Mouse (Mus musculus): Measurements from ENCODE around the gene Snta1.

The Snta1 gene

DNA sequence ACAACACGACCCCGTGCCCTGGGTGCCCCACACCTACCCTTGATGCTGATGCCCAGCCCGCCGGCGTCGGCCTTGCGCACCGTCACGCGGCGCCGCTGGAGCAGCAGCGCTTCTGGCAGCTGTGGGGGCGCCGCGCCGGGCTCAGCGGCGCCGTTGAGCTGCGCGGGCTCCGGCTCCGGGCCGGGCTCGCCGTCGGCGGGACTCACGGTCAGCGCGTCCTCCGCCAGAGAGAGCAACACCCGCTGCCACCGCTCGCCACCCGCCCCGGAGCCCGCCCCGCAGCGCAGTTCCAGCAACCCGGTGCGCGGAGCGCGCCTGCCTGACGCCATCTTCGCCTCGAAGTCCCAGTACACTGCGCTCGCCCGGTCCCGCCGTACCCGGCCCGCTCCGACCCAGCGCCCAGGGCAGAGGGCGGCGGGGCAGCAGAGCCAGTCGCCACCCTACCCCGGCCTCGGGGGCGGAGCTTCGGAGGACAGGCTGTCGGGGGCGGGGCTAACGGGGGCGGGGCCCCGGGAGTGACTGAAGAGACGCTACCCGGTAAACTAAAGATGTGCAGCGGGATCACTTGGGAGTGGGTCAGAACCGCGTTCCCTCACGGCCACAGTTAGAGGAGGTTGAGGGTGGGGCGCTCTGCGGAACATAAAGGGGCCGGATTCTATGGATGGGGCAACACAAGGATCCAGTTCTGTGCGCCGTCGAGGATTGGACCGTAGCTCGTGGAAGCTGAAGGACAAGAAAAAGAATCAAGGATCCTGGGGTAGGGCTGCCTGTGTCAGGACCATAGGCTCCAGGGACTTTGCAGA lies at the start of gene Snta1:
Snta1 (minus strand) TSS at position 457 of the 803 bp plus-strand sequence.
- peak; percentile 66 to 81 for DNase-seq (ENCODE audit: low spot score in 2 of 2)

DNA sequence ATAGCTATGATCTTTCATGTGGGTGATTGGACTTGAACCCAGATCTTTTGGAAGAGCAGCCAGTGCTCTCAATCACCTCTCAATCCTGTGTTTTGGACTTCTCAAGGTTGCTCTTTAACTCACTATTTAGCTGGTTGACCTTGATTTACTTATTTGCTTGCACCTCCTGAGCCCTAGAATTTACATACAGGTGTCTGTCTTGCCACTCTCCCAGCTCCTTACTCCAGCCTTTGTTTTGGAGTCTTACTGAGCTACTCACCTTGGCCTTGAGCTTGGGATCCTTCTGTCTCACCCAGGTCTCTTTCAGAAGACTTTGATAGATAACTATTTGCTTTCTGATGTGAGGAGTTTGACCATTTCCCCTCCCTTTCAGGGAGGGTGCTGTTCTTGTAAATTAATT lies 48.7 kb upstream of the Snta1 start:
- DNase-seq (ENCODE audit: low spot score in 2 of 2) = no peak

- DNase-seq (ENCODE audit: low spot score in 2 of 2) = no peak
Measured at GRCm38 (mm10) chr2:154455776-154456175, 47.9 kb upstream of the Snta1 start.

- no peak for DNase-seq (ENCODE audit: low spot score in 2 of 2)
Measured at GRCm38 (mm10) chr2:154454605-154455004, 46.7 kb upstream of the Snta1 start.

GRCm38 (mm10) chr2:154454099-154454498 lies 46.2 kb upstream of the Snta1 start:
- DNase-seq (ENCODE audit: low spot score in 2 of 2) = no peak

GRCm38 (mm10) chr2:154452951-154453350 lies 45.1 kb upstream of the Snta1 start:
- no peak for DNase-seq (ENCODE audit: low spot score in 2 of 2)

DNA sequence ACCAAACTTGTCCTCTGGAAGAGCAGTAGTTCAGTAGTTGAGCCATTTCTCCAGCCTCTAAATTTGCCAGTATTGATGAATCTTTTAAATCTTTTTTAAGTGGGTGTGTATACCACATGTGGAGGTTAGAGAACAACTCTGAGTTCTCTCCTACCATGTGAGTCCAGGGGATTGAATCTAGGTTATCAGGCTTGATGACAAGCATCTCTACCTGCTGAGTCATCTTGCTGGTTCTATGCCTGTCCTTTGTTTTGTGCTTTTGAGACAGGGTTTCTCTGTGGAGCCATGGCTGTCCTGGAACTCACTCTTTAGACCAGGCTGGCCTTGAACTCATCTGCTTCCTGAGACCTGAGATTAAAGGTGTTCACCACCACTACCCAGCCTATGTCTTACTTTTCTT lies 40.7 kb upstream of the Snta1 start:
- no peak for DNase-seq (ENCODE audit: low spot score in 2 of 2)

DNA sequence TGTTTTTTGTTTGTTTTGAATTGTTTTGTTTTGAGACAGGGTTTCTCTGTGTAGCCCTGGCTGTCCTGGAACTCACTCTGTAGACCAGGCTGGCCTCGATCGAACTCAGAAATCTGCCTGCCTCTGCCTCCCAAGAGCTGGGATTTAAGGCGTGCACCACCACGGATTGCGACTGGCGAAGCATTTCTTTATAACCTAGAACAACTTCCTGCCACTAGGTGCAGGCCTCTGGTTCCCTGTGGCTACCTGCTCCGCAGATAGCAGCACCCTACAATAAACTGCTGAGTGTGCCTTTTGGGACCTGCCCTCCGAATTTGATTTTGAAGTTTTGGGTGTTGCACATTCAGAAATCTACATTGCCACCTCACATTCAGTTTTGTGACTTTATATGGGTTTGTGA lies 39.9 kb upstream of the Snta1 start:
- DNase-seq (ENCODE audit: low spot score in 2 of 2) = no peak

GRCm38 (mm10) chr2:154440453-154440852 lies 32.6 kb upstream of the Snta1 start:
- no peak for DNase-seq (ENCODE audit: low spot score in 2 of 2)

- DNase-seq (ENCODE audit: low spot score in 2 of 2) = no peak
Measured at GRCm38 (mm10) chr2:154437191-154437527, 29.3 kb upstream of the Snta1 start.

DNA sequence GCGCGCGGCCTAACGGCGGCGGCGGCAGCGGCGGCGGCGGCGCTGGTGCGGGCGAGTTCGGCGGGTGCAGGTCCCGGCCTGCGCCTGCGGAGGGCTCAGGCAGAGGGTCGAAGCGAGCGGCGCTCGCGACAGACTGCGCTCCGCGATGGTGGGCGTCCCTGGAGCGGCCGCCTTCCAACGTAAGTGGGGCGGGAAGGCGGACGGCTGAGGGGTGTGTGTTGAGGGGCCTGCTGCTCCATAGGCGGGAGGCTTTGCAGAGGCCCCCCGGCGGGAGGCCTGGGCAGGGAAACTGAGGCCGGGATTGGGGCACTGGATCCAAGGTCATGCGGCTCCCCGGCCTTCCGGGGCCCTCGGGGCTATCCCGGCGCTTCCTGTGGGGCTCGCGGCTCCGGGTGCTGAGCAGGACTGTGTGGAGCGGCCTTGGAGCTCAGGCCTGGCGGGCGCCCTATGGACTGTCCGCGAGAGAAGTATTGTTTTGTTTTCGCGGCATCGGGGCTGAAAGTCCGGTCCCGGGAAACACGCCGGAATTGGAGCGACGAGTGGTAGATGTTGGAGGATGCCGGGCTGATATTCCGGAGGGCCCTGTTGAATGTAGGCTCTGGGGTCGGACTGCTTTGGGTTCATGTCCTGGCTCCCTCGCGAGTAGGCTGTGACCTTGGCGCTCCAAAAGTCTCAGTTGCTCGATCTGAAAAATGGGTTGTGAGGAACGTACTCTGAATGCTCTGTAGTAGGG lies 28.7 kb upstream of the Snta1 start, which contains the start of gene Cbfa2t2:
Cbfa2t2 (plus strand) TSS at position 24 of the 733 bp plus-strand sequence.
- DNase-seq (ENCODE audit: low spot score in 2 of 2) = no peak

DNA sequence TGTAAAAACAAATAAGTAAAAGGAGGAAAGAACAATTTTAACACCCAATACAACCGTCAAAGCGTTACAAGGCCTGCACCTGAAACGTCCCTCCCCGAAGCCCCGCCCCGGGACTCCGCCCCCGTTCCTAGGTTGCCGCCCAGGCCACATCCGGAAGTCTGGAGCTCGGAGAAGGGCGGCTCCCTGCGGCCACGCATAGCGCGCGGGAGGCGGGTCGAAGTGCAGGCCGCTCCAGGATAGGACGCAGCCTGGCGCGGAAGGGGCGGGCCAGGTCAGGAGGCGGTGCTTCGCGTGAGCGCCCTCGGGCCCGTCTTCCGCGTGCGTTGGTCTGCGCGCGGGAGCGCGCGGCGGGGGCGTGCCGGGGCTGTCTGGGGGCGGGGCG lies 28.2 kb upstream of the Snta1 start:
- peak; percentile 93 to 98 for DNase-seq (ENCODE audit: low spot score in 2 of 2)

DNA sequence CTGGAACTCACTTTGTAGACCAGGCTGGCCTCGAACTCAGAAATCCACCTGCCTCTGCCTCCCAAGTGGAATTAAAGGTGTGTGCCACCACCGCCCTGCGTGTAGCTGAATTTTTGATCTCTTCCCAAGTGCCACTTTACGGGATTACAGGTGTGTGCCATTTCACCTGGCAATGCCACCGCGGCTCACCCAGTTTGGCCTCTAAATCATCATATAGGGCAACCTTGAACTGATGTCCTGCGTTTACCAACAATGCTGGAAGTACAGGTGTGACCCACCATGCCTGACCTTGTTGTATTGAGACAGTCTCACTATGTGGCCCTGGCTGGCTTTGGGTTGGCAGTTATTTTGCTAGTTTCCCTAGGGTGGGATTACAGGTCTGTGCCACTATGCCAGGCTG lies 26.8 kb upstream of the Snta1 start:
- DNase-seq (ENCODE audit: low spot score in 2 of 2) = no peak

- DNase-seq (ENCODE audit: low spot score in 2 of 2) = no peak
Measured at GRCm38 (mm10) chr2:154433391-154433790, 25.5 kb upstream of the Snta1 start.

GRCm38 (mm10) chr2:154432696-154433095 lies 24.8 kb upstream of the Snta1 start:
- no peak for DNase-seq (ENCODE audit: low spot score in 2 of 2)

DNA sequence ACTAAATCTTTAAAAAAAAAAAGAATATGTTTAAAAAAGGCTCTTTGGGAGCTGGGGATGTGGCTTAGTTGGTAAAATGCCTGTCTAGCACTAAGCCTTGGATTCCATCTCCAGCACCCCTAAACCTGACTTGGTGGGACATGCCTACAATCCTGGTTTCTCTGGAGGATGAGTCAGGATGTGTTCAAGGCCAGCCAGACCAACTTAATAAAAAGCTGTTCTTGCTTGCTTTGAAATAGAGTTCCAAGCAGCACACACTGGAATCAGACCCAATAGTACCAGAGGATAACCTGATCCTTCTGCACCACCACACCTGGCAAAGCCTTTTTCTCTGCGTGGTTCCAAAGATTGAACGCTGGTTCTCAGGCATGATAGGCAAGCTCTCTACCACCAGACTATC lies 22.7 kb upstream of the Snta1 start:
- no peak for DNase-seq (ENCODE audit: low spot score in 2 of 2)

GRCm38 (mm10) chr2:154427853-154428360 lies 20.0 kb upstream of the Snta1 start:
- DNase-seq (ENCODE audit: low spot score in 2 of 2) = peak in 1 of 2 experiments; percentile 48

DNA sequence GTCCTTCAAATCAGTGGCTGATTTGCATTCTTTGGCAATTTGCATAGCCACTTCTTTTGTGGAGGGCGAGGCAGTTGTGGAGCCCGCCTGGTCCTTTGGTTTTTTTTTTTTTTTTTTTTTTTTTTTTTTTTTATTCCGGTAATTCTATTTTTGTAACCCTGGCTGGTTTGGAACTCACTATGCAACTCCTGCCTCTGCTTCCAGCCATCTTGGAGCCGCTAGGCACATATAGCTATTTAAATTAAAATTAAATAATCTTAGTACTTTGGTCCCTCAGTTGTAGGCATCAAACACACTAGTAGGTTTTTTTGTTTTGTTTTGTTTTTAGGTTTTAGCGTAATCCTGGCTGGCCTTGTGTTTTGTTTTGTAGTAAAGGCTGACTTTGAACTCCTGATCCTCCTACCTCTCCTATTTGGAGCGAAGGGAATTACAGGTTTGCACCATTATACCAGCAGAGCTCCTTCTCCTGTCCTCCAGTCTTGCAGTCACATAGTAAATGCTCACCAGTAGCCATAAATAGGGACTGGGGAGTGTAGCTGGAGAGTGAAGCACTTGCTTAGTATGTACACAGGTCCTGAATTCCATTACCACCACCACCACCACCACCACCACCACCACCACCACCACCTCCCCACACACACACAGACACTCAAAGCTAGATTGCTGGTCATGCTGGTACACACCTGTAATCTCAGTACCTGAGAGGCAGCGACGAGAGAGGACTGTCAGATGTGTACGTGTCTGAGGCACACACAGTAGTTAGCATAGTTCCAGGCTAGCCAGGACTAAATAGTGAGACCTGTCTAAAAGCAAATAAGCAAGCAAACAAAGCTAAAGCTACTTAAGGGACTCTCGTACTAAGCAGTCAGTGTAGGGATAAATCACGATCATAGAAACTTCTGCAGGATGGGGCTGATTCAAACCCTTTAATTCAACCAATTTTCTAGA lies 19.3 kb upstream of the Snta1 start:
- no peak for DNase-seq (ENCODE audit: low spot score in 2 of 2)

GRCm38 (mm10) chr2:154426188-154426904 lies 18.4 kb upstream of the Snta1 start:
- DNase-seq (ENCODE audit: low spot score in 2 of 2) = peak in 1 of 2 experiments; percentile 65

DNA sequence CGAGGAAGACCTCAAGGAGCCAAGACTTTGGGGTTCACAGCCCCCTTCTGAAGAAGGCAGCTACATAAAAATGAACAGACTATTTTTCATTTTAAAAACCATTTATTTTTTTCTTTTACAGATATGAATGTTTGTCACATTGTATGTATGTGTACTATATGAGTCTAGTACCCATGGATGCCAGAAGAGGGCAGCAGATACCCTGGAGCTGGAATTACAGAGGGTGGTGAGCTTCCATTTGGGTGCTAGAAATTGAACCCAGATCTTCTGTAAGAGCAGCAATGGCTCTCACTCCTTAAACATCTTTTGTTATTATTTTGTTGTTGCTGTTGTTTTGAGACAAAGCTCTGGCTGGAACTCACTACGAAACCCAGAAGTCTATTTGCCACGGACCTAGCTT lies 17.6 kb upstream of the Snta1 start:
- no peak for DNase-seq (ENCODE audit: low spot score in 2 of 2)

DNA sequence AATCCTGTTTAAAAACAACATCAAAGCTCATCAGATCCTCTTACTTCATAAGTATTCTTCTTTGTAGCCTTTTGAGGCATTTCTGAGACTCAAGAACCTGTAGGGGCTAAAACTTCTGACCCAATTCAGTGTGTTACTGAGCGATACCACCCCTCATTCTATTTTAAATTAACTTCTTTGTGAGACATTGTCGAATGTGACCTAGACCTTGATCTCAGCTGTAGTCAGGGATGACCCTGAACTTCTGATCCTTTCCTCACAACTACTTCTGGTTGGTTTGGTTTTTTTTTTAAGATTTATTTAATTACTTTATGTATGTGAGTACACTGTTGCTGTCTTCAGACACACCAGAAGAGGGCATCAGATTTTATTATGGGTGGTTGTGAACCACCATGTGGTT lies 15.6 kb upstream of the Snta1 start:
- no peak for DNase-seq (ENCODE audit: low spot score in 2 of 2)

All from cerebellum, postnatal 4 days (tissue).